Mouse (Mus musculus): ENCODE data around the gene Cacna1d. TPM values are rescaled to one million over a fixed set of nuclear protein-coding genes. Genes with fewer than 3 reads are reported as not detected.

Cacna1d gene
- total and polyA plus RNA-seq, 3 experiments, result not detected

- H3K9me3 ChIP-seq (replicated peaks; ENCODE audit: insufficient read depth, low read length), result no peaks in the 10 kb centered on the region
- no peak for TF ChIP-seq ELF1 (IDR thresholded peaks at IDR 0.05; ENCODE audit: low read depth, low read length)
- H3K4me3 ChIP-seq (ENCODE audit: control insufficient read depth in 1 of 2, insufficient read depth in 1 of 2, low read depth in 2 of 2, low read length in 2 of 2), result no peak overlapping the region
- no peak for DNase-seq (ENCODE audit: low read depth, low spot score)
- no peaks in the 10 kb centered on the region; a peak in 2 of 4 replicates for H3K27me3 ChIP-seq (ENCODE audit: control insufficient read depth in 1 of 2, insufficient read depth in 2 of 2, low read length in 2 of 2)
- H3K4me1 ChIP-seq (ENCODE audit: control insufficient read depth in 1 of 2, insufficient read depth in 2 of 2, low read length in 2 of 2), result no peaks in the 10 kb centered on the region
- no peaks in the 10 kb centered on the region for H3K36me3 ChIP-seq (ENCODE audit: control insufficient read depth in 1 of 2, insufficient read depth in 2 of 2, low read length in 2 of 2)
- H3K27ac ChIP-seq (ENCODE audit: control insufficient read depth, low read depth, low read length), result no peak overlapping the region
- no peak overlapping the region for H3K9ac ChIP-seq (ENCODE audit: control insufficient read depth, low read depth, low read length, poor library complexity, severe bottlenecking)
- no peaks in the 10 kb centered on the region for H3K79me2 ChIP-seq (ENCODE audit: control insufficient read depth, insufficient read depth, low read length, poor library complexity)
Measured at GRCm38 (mm10) chr14:30419046-30419445, 72.2 kb downstream of the Cacna1d start.

DNA sequence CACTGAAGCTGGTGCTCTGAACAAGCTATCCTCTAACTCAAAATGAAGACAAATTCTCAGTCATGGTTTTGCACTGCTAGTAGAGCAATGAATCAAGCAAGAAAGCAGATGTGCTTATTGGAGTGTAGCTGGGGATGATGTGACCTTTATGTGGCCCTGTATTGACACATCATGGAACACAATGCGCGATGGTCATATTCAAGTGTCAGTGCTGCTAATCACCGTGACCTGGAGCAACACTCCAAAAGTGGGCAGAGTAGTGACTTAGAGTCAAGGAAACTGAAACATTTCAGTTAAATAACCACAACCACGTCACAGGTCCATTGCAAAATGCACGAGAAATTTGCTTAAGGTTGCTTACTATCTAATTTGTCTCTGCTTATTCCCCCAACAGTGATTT lies 75.4 kb downstream of the Cacna1d start:
- TF ChIP-seq UBTF (IDR thresholded peaks at IDR 0.05; ENCODE audit: borderline replicate concordance, insufficient read depth, low read depth, low read length), result no peak
- TF ChIP-seq CHD1 (IDR thresholded peaks at IDR 0.05; ENCODE audit: low read depth, low read length), result no peak
- TF ChIP-seq JUND (IDR thresholded peaks at IDR 0.05; ENCODE audit: low read depth, low read length), result no peak
- no peak for TF ChIP-seq SIN3A (IDR thresholded peaks at IDR 0.05; ENCODE audit: low read length)
- no peak for TF ChIP-seq BHLHE40 (IDR thresholded peaks at IDR 0.05; ENCODE audit: borderline replicate concordance, low read depth, low read length)
- TF ChIP-seq ZNF384 (IDR thresholded peaks at IDR 0.05; ENCODE audit: low read depth, low read length), result no peak
- no peak for TF ChIP-seq NELFE (IDR thresholded peaks at IDR 0.05; ENCODE audit: low read depth, low read length)
- TF ChIP-seq RCOR1 (IDR thresholded peaks at IDR 0.05; ENCODE audit: low read depth, low read length), result no peak
- TF ChIP-seq EP300 (IDR thresholded peaks at IDR 0.05; ENCODE audit: low read depth in 1 of 2, low read length in 2 of 2), result no peak
- TF ChIP-seq GATA1 (IDR thresholded peaks at IDR 0.05; ENCODE audit: low read depth, low read length), result no peak
- TF ChIP-seq MYC (IDR thresholded peaks at IDR 0.05; ENCODE audit: low read depth, low read length), result no peak
- no peak for TF ChIP-seq MAZ (IDR thresholded peaks at IDR 0.05; ENCODE audit: low read depth, low read length)
- no peak for TF ChIP-seq GABPA (IDR thresholded peaks at IDR 0.05; ENCODE audit: low read depth, low read length)
- TF ChIP-seq POLR2AphosphoS5 (IDR thresholded peaks at IDR 0.05; ENCODE audit: borderline replicate concordance, low read depth, low read length), result no peak
- TF ChIP-seq POLR2AphosphoS2 (IDR thresholded peaks at IDR 0.05; ENCODE audit: low read length), result no peak
- TF ChIP-seq MYB (IDR thresholded peaks at IDR 0.05; ENCODE audit: low read depth, low read length), result no peak
- TF ChIP-seq E2F4 (IDR thresholded peaks at IDR 0.05; ENCODE audit: borderline replicate concordance, low read depth, low read length), result no peak
- TF ChIP-seq TBP (IDR thresholded peaks at IDR 0.05; ENCODE audit: low read depth, low read length), result no peak
- no peak for TF ChIP-seq MXI1 (IDR thresholded peaks at IDR 0.05; ENCODE audit: low read depth, low read length)
- no peaks in the 10 kb centered on the region for H3K79me2 ChIP-seq (ENCODE audit: control insufficient read depth, insufficient read depth, low read length, poor library complexity)
- H3K9me3 ChIP-seq (replicated peaks; ENCODE audit: insufficient read depth, low read length), result no peaks in the 10 kb centered on the region
- no peak overlapping the region for H3K4me3 ChIP-seq (ENCODE audit: control insufficient read depth in 1 of 2, insufficient read depth in 1 of 2, low read depth in 2 of 2, low read length in 2 of 2)
- no peak for DNase-seq (ENCODE audit: low read depth, low spot score)
- H3K36me3 ChIP-seq (ENCODE audit: control insufficient read depth in 1 of 2, insufficient read depth in 2 of 2, low read length in 2 of 2), result no peaks in the 10 kb centered on the region
- no peaks in the 10 kb centered on the region for H3K4me1 ChIP-seq (ENCODE audit: control insufficient read depth in 1 of 2, insufficient read depth in 2 of 2, low read length in 2 of 2)
- no peak overlapping the region for H3K9ac ChIP-seq (ENCODE audit: control insufficient read depth, low read depth, low read length, poor library complexity, severe bottlenecking)
- H3K27me3 ChIP-seq (ENCODE audit: control insufficient read depth in 1 of 2, insufficient read depth in 2 of 2, low read length in 2 of 2), result no peaks in the 10 kb centered on the region; a peak in 3 of 4 replicates
- H3K27ac ChIP-seq (ENCODE audit: control insufficient read depth, low read depth, low read length), result no peak overlapping the region

Data from MEL (cell line).